Mouse (Mus musculus) lung, postnatal 14 days (tissue): ENCODE results near the gene Taar2.

Source experiments
- DNase-seq: peaks from one replicate; pipeline ENCODE4 v3.0.0; 2021

The Taar2 gene

GRCm38 (mm10) chr10:23986419-23986818 is 48.0 kb downstream of the Taar2 start:
- DNase-seq, result no peak
